Mouse (Mus musculus) embryonic facial prominence, embryonic 12.5 days (tissue): ENCODE measurements around the gene Tmem232. TPM values are rescaled to one million over a fixed set of nuclear protein-coding genes. Genes with fewer than 3 reads are reported as not detected.
A peak's percentile ranks its signal among the peaks of the same experiment; 100 is the strongest.

Experiments used
- ATAC-seq: fragments of 200-750 bp; cut with Nextera tagmentation; 2 replicates; pipeline ENCODE4 v1.8.0; 2017; ENCODE audit not compliant: insufficient number of reproducible peaks, insufficient read depth, low FRiP score, low TSS enrichment
- H3K27ac ChIP-seq: fragments of 300-500 bp; sonication (generic); 2 replicates; pipeline ENCODE4 v1.5.1; 2016; ENCODE audit warnings: mild to moderate bottlenecking
- H3K27me3 ChIP-seq: fragments of 300-500 bp; sonication (generic); 2 replicates; pipeline ENCODE4 v1.6.1; 2016; ENCODE audit warnings: mild to moderate bottlenecking, moderate library complexity
- H3K36me3 ChIP-seq: fragments of 300-500 bp; sonication (generic); 2 replicates; pipeline ENCODE4 v1.6.1; 2016; ENCODE audit warnings: mild to moderate bottlenecking
- H3K4me1 ChIP-seq: fragments of 300-500 bp; sonication (generic); 2 replicates; pipeline ENCODE4 v1.6.1; 2016
- H3K4me2 ChIP-seq: fragments of 300-500 bp; sonication (generic); replicated peaks from 2 replicates; pipeline ENCODE4 v1.6.1; 2016; ENCODE audit warnings: mild to moderate bottlenecking, moderate library complexity
- H3K4me3 ChIP-seq: fragments of 300-500 bp; sonication (generic); 2 replicates; pipeline ENCODE4 v1.5.1; 2016; ENCODE audit warnings: mild to moderate bottlenecking
- H3K9ac ChIP-seq: fragments of 300-500 bp; sonication (generic); 2 replicates; pipeline ENCODE4 v1.6.1; 2016; ENCODE audit warnings: mild to moderate bottlenecking, moderate library complexity
- H3K9me3 ChIP-seq: fragments of 300-500 bp; sonication (generic); 2 replicates; pipeline ENCODE4 v1.6.1; 2016; ENCODE audit warnings: mild to moderate bottlenecking, moderate library complexity
- WGBS: fragments of 180-500 bp; shearing (Covaris S2); methylation state at CpG from one replicate; pipeline ENCODE4 v1.1.7; 2016; 5-methylcytosine and 5-hydroxymethylcytosine counted together
- polyA plus RNA-seq: library from polyadenylated mRNA; unstranded; fragments of >200 nt; fragmentation: Nextera tagmentation; extraction: Ambion mirVana; gene quantifications from 2 replicates; pipeline ENCODE4 v1.2.1, GENCODE M21; 2016

Gene Tmem232
- polyA plus RNA-seq = 0.14 and 0.24 TPM in 2 replicates

- H3K27ac ChIP-seq = no peak within 1 kb of the TSS
- H3K9ac ChIP-seq = no peak within 1 kb of the TSS
- no peak for ATAC-seq
Observed at GRCm38 (mm10) chr17:65540441-65541272, at the start of gene Tmem232. TSS of gene Tmem232 (minus strand) at chr17:65540782.

GRCm38 (mm10) chr17:65586892-65587291, 46.3 kb upstream of the Tmem232 start:
- no peak for ATAC-seq
- Histone ChIP-seq H3K27me3 (no peaks in the 10 kb centered on the region), H3K4me2 (no peak overlapping the region), H3K4me3 (no peak overlapping the region), H3K4me1 (no peaks in the 10 kb centered on the region), H3K36me3 (peaks cover 12% of the 10 kb centered on the region), H3K27ac (no peak overlapping the region), H3K9me3 (no peaks in the 10 kb centered on the region), H3K9ac (no peak overlapping the region)
- 89% methylated on average over 3 of the region's 3 CpGs for WGBS

More at GRCm38 (mm10) chr17:65540441-65541272, at the start of gene Tmem232:
- no peaks in the 10 kb centered on the region for H3K4me1 ChIP-seq
- H3K9me3 ChIP-seq = no peaks in the 10 kb centered on the region
- H3K4me2 ChIP-seq = peak within 1 kb of the TSS; percentile 44
- H3K4me3 ChIP-seq = peak within 1 kb of the TSS; percentile 16
- WGBS = 14% methylated on average over 26 of the region's 26 CpGs
- H3K36me3 ChIP-seq = no peaks in the 10 kb centered on the region
- no peaks in the 10 kb centered on the region for H3K27me3 ChIP-seq

GRCm38 (mm10) chr17:65581440-65581839, 40.9 kb upstream of the Tmem232 start:
- 92% methylated on average over 5 of the region's 5 CpGs for WGBS
- Histone ChIP-seq H3K4me1 (no peaks in the 10 kb centered on the region), H3K27me3 (no peaks in the 10 kb centered on the region), H3K9me3 (no peaks in the 10 kb centered on the region), H3K9ac (no peak overlapping the region), H3K36me3 (peaks cover 30% of the 10 kb centered on the region), H3K4me2 (no peak overlapping the region), H3K4me3 (no peak overlapping the region), H3K27ac (no peak overlapping the region)
- no peak for ATAC-seq

- H3K9ac ChIP-seq = no peak overlapping the region
- no peak overlapping the region for H3K27ac ChIP-seq
- H3K36me3 ChIP-seq = peaks cover 30% of the 10 kb centered on the region
- H3K4me3 ChIP-seq = no peak overlapping the region
- H3K4me1 ChIP-seq = no peaks in the 10 kb centered on the region
- H3K9me3 ChIP-seq = no peaks in the 10 kb centered on the region
- H3K27me3 ChIP-seq = no peaks in the 10 kb centered on the region
- 94% methylated on average over 7 of the region's 7 CpGs for WGBS
- no peak for ATAC-seq
- H3K4me2 ChIP-seq = no peak overlapping the region
Observed at GRCm38 (mm10) chr17:65579766-65580165, 39.2 kb upstream of the Tmem232 start.

GRCm38 (mm10) chr17:65575339-65575738, 34.8 kb upstream of the Tmem232 start:
- Histone ChIP-seq H3K9me3 (no peaks in the 10 kb centered on the region), H3K4me2 (no peak overlapping the region), H3K36me3 (peaks cover 16% of the 10 kb centered on the region; the same call in 1 of the 2 replicates), H3K4me3 (no peak overlapping the region), H3K27me3 (no peaks in the 10 kb centered on the region), H3K9ac (no peak overlapping the region), H3K4me1 (no peaks in the 10 kb centered on the region), H3K27ac (no peak overlapping the region)
- WGBS = 89% methylated on average over 1 of the region's 1 CpGs
- no peak for ATAC-seq

GRCm38 (mm10) chr17:65574850-65575249, 34.3 kb upstream of the Tmem232 start:
- no peak for ATAC-seq
- no peak overlapping the region for H3K4me3 ChIP-seq
- H3K4me2 ChIP-seq = no peak overlapping the region
- H3K27me3 ChIP-seq = no peaks in the 10 kb centered on the region
- no peak overlapping the region for H3K27ac ChIP-seq
- 80% methylated on average over 8 of the region's 8 CpGs for WGBS
- H3K9me3 ChIP-seq = no peaks in the 10 kb centered on the region
- no peaks in the 10 kb centered on the region for H3K4me1 ChIP-seq
- peaks cover 15% of the 10 kb centered on the region; the same call in 1 of the 2 replicates for H3K36me3 ChIP-seq
- H3K9ac ChIP-seq = no peak overlapping the region

- Histone ChIP-seq H3K27ac (no peak overlapping the region), H3K36me3 (0 out of 2 replicates have a peak, but pooled peaks cover 4% of the 10 kb centered on the region), H3K4me3 (no peak overlapping the region), H3K9ac (no peak overlapping the region), H3K9me3 (no peaks in the 10 kb centered on the region), H3K27me3 (no peaks in the 10 kb centered on the region), H3K4me1 (no peaks in the 10 kb centered on the region), H3K4me2 (no peak overlapping the region)
- WGBS = 94% methylated on average over 9 of the region's 9 CpGs
- ATAC-seq = no peak
Observed at GRCm38 (mm10) chr17:65571866-65572265, 31.3 kb upstream of the Tmem232 start.

- WGBS = 88% methylated on average over 8 of the region's 8 CpGs
- Histone ChIP-seq H3K27me3 (no peaks in the 10 kb centered on the region), H3K27ac (no peak overlapping the region), H3K4me1 (no peaks in the 10 kb centered on the region), H3K9ac (no peak overlapping the region), H3K4me2 (no peak overlapping the region), H3K9me3 (no peaks in the 10 kb centered on the region), H3K36me3 (0 out of 2 replicates have a peak, but pooled peaks cover under 1% of the 10 kb centered on the region), H3K4me3 (no peak overlapping the region)
- ATAC-seq = no peak
Observed at GRCm38 (mm10) chr17:65571466-65571865, 30.9 kb upstream of the Tmem232 start.

GRCm38 (mm10) chr17:65564189-65564588, 23.6 kb upstream of the Tmem232 start:
- no peaks in the 10 kb centered on the region for H3K36me3 ChIP-seq
- no peaks in the 10 kb centered on the region for H3K4me1 ChIP-seq
- H3K27me3 ChIP-seq = no peaks in the 10 kb centered on the region
- no peak overlapping the region for H3K4me3 ChIP-seq
- H3K9ac ChIP-seq = no peak overlapping the region
- ATAC-seq = no peak
- 70% methylated on average over 5 of the region's 5 CpGs for WGBS
- H3K9me3 ChIP-seq = no peaks in the 10 kb centered on the region
- no peak overlapping the region for H3K27ac ChIP-seq
- H3K4me2 ChIP-seq = no peak overlapping the region

- no peaks in the 10 kb centered on the region for H3K27me3 ChIP-seq
- no peaks in the 10 kb centered on the region for H3K4me1 ChIP-seq
- no peak overlapping the region for H3K9ac ChIP-seq
- 63% methylated on average over 6 of the region's 6 CpGs for WGBS
- H3K36me3 ChIP-seq = no peaks in the 10 kb centered on the region
- H3K4me2 ChIP-seq = no peak overlapping the region
- H3K4me3 ChIP-seq = no peak overlapping the region
- no peak overlapping the region for H3K27ac ChIP-seq
- H3K9me3 ChIP-seq = no peaks in the 10 kb centered on the region
- no peak for ATAC-seq
Observed at GRCm38 (mm10) chr17:65563345-65563744, 22.8 kb upstream of the Tmem232 start.

- WGBS = 2% methylated on average over 5 of the region's 5 CpGs
- no peak for ATAC-seq
- H3K4me2 ChIP-seq = no peak overlapping the region
- no peaks in the 10 kb centered on the region for H3K9me3 ChIP-seq
- no peaks in the 10 kb centered on the region for H3K36me3 ChIP-seq
- H3K9ac ChIP-seq = no peak overlapping the region
- H3K4me3 ChIP-seq = no peak overlapping the region
- H3K4me1 ChIP-seq = no peaks in the 10 kb centered on the region
- no peak overlapping the region for H3K27ac ChIP-seq
- no peaks in the 10 kb centered on the region for H3K27me3 ChIP-seq
Observed at GRCm38 (mm10) chr17:65562761-65563160, 22.2 kb upstream of the Tmem232 start.

- ATAC-seq = no peak
- Histone ChIP-seq H3K9me3 (no peaks in the 10 kb centered on the region), H3K27me3 (no peaks in the 10 kb centered on the region), H3K36me3 (no peaks in the 10 kb centered on the region), H3K4me1 (no peaks in the 10 kb centered on the region), H3K27ac (no peak overlapping the region), H3K4me3 (no peak overlapping the region), H3K9ac (no peak overlapping the region), H3K4me2 (no peak overlapping the region)
- 63% methylated on average over 6 of the region's 6 CpGs for WGBS
Observed at GRCm38 (mm10) chr17:65561361-65562015, 20.9 kb upstream of the Tmem232 start.
